Mouse (Mus musculus): ENCODE data around the gene Ralgapa2. TPM values are rescaled to one million over a fixed set of nuclear protein-coding genes. Genes with fewer than 3 reads are reported as not detected.

Gene Ralgapa2
- polyA plus RNA-seq, 1 experiment from 2014 or later, result 6.5 TPM

GRCm38 (mm10) chr2:146525483-146525882, 13.3 kb upstream of the Ralgapa2 start:
- Histone ChIP-seq H3K4me1 (no peaks in the 10 kb centered on the region), H3K4me3 (no peak overlapping the region), H3K36me3 (no peaks in the 10 kb centered on the region), H3K4me2 (no peak overlapping the region), H3K27ac (no peak overlapping the region), H3K9me3 (replicated peaks) (no peaks in the 10 kb centered on the region), H3K9ac (no peak overlapping the region), H3K27me3 (replicated peaks) (no peaks in the 10 kb centered on the region)
- 20% methylated on average over 2 of the region's 2 CpGs for WGBS (ENCODE audit: insufficient replicate concordance)
- no peak for ATAC-seq

- Histone ChIP-seq H3K27me3 (replicated peaks) (no peaks in the 10 kb centered on the region), H3K4me2 (no peak overlapping the region), H3K4me3 (no peak overlapping the region), H3K9ac (no peak overlapping the region), H3K27ac (peak overlapping the region; percentile 30; the same call in 1 of the 2 replicates), H3K4me1 (no peaks in the 10 kb centered on the region), H3K9me3 (replicated peaks) (no peaks in the 10 kb centered on the region), H3K36me3 (no peaks in the 10 kb centered on the region)
- WGBS (ENCODE audit: insufficient replicate concordance), result 66% methylated on average over 4 of the region's 4 CpGs
- ATAC-seq, result peak; percentile 81
These were observed 12.7 kb upstream of the Ralgapa2 start for GRCm38 (mm10) chr2:146524685-146525415.

GRCm38 (mm10) chr2:146516894-146517293, 4.8 kb upstream of the Ralgapa2 start:
- no peaks in the 10 kb centered on the region for H3K27me3 ChIP-seq (replicated peaks)
- no peak overlapping the region for H3K4me2 ChIP-seq
- no peaks in the 10 kb centered on the region for H3K36me3 ChIP-seq
- no peaks in the 10 kb centered on the region for H3K9me3 ChIP-seq (replicated peaks)
- H3K9ac ChIP-seq, result no peak overlapping the region
- H3K4me1 ChIP-seq, result peaks cover 13% of the 10 kb centered on the region; the same call in 1 of the 2 replicates
- no peak overlapping the region for H3K27ac ChIP-seq
- no peak for ATAC-seq
- 68% methylated on average over 2 of the region's 2 CpGs for WGBS (ENCODE audit: insufficient replicate concordance)
- H3K4me3 ChIP-seq, result no peak overlapping the region

- no peaks in the 10 kb centered on the region for H3K9me3 ChIP-seq (replicated peaks)
- 74% methylated on average over 2 of the region's 2 CpGs for WGBS (ENCODE audit: insufficient replicate concordance)
- H3K4me2 ChIP-seq, result no peak overlapping the region
- no peak overlapping the region for H3K27ac ChIP-seq
- H3K36me3 ChIP-seq, result no peaks in the 10 kb centered on the region
- H3K4me3 ChIP-seq, result no peak overlapping the region
- H3K4me1 ChIP-seq, result peaks cover 25% of the 10 kb centered on the region
- no peaks in the 10 kb centered on the region for H3K27me3 ChIP-seq (replicated peaks)
- no peak for ATAC-seq
- no peak overlapping the region for H3K9ac ChIP-seq
These were observed 2.9 kb upstream of the Ralgapa2 start for GRCm38 (mm10) chr2:146515081-146515480.

- WGBS (ENCODE audit: insufficient replicate concordance), result 63% methylated on average over 2 of the region's 2 CpGs
- Histone ChIP-seq H3K9me3 (replicated peaks) (no peaks in the 10 kb centered on the region), H3K27ac (no peak overlapping the region), H3K36me3 (no peaks in the 10 kb centered on the region), H3K4me2 (peak overlapping the region; percentile 96), H3K9ac (peak overlapping the region; percentile 27; the same call in 1 of the 2 replicates), H3K4me1 (peaks cover 30% of the 10 kb centered on the region), H3K4me3 (peak overlapping the region; percentile 91), H3K27me3 (replicated peaks) (no peaks in the 10 kb centered on the region)
- ATAC-seq, result no peak
These were observed 407 bp upstream of the Ralgapa2 start for GRCm38 (mm10) chr2:146512581-146512920.

- peak overlapping the region; percentile 91 for H3K4me3 ChIP-seq
- peak overlapping the region; percentile 96 for H3K4me2 ChIP-seq
- peak overlapping the region; percentile 73 for H3K27ac ChIP-seq
- H3K4me1 ChIP-seq, result peaks cover 37% of the 10 kb centered on the region
- peak; percentile 44 for ATAC-seq
- no peaks in the 10 kb centered on the region for H3K9me3 ChIP-seq (replicated peaks)
- H3K9ac ChIP-seq, result peak overlapping the region; percentile 92
- under 1% methylated on average over 21 of the region's 22 CpGs for WGBS (ENCODE audit: insufficient replicate concordance)
- no peaks in the 10 kb centered on the region for H3K27me3 ChIP-seq (replicated peaks)
- no peaks in the 10 kb centered on the region for H3K36me3 ChIP-seq
These were observed 711 bp downstream of the Ralgapa2 start for GRCm38 (mm10) chr2:146511401-146511865.

GRCm38 (mm10) chr2:146510780-146511179, 1.4 kb downstream of the Ralgapa2 start:
- H3K27me3 ChIP-seq (replicated peaks), result no peaks in the 10 kb centered on the region
- H3K4me2 ChIP-seq, result peak overlapping the region; percentile 96
- no peak for ATAC-seq
- H3K9ac ChIP-seq, result peak overlapping the region; percentile 92
- no peaks in the 10 kb centered on the region for H3K9me3 ChIP-seq (replicated peaks)
- 0% methylated on average over 1 of the region's 1 CpGs for WGBS (ENCODE audit: insufficient replicate concordance)
- no peaks in the 10 kb centered on the region for H3K36me3 ChIP-seq
- H3K4me3 ChIP-seq, result peak overlapping the region; percentile 91
- H3K4me1 ChIP-seq, result peaks cover 35% of the 10 kb centered on the region
- peak overlapping the region; percentile 73; the same call in 1 of the 2 replicates for H3K27ac ChIP-seq

GRCm38 (mm10) chr2:146502578-146503311, 9.4 kb downstream of the Ralgapa2 start:
- whole genome bisulfite sequencing (ENCODE audit: insufficient replicate concordance), result 44% methylated on average over 9 of the region's 9 CpGs
- Histone ChIP-seq H3K4me3 (no peak overlapping the region), H3K9ac (no peak overlapping the region)

GRCm38 (mm10) chr2:146500067-146500466, 12.1 kb downstream of the Ralgapa2 start:
- WGBS (ENCODE audit: insufficient replicate concordance), result 49% methylated on average over 1 of the region's 1 CpGs
- Histone ChIP-seq H3K4me3 (no peak overlapping the region), H3K27me3 (replicated peaks) (no peaks in the 10 kb centered on the region), H3K27ac (no peak overlapping the region), H3K4me1 (peaks cover 66% of the 10 kb centered on the region), H3K4me2 (no peak overlapping the region), H3K9me3 (replicated peaks) (no peaks in the 10 kb centered on the region), H3K36me3 (no peaks in the 10 kb centered on the region), H3K9ac (no peak overlapping the region)
- no peak; the same call in 1 of the 2 replicates for ATAC-seq

More at GRCm38 (mm10) chr2:146502578-146503311, 9.4 kb downstream of the Ralgapa2 start:
- Histone ChIP-seq H3K4me1 (peaks cover 63% of the 10 kb centered on the region), H3K9me3 (replicated peaks) (no peaks in the 10 kb centered on the region), H3K36me3 (no peaks in the 10 kb centered on the region), H3K27ac (peak overlapping the region; percentile 45; the same call in 1 of the 2 replicates), H3K4me2 (peak overlapping the region; percentile 21; the same call in 1 of the 2 replicates), H3K27me3 (replicated peaks) (no peaks in the 10 kb centered on the region)
- ATAC-seq, result 0 out of 2 replicates have a peak, but pooled peaks have one; percentile 6

- no peak for ATAC-seq
- H3K9me3 ChIP-seq (replicated peaks), result no peaks in the 10 kb centered on the region
- no peak overlapping the region for H3K9ac ChIP-seq
- H3K27me3 ChIP-seq (replicated peaks), result no peaks in the 10 kb centered on the region
- H3K4me3 ChIP-seq, result no peak overlapping the region
- WGBS (ENCODE audit: insufficient replicate concordance), result 70% methylated on average over 1 of the region's 1 CpGs
- H3K4me1 ChIP-seq, result peaks cover 66% of the 10 kb centered on the region
- no peaks in the 10 kb centered on the region for H3K36me3 ChIP-seq
- H3K27ac ChIP-seq, result 0 out of 2 replicates have a peak overlapping the region, but pooled peaks have one; percentile 15
- H3K4me2 ChIP-seq, result no peak overlapping the region
These were observed 13.0 kb downstream of the Ralgapa2 start for GRCm38 (mm10) chr2:146499111-146499510.

- Histone ChIP-seq H3K9me3 (replicated peaks) (no peaks in the 10 kb centered on the region), H3K27me3 (replicated peaks) (no peaks in the 10 kb centered on the region), H3K4me1 (peaks cover 61% of the 10 kb centered on the region), H3K36me3 (no peaks in the 10 kb centered on the region), H3K9ac (no peak overlapping the region), H3K27ac (peak overlapping the region; percentile 64), H3K4me3 (no peak overlapping the region), H3K4me2 (peak overlapping the region; percentile 40)
- peak; percentile 80 for ATAC-seq
- 21% methylated on average over 6 of the region's 6 CpGs for WGBS (ENCODE audit: insufficient replicate concordance)
These were observed 13.8 kb downstream of the Ralgapa2 start for GRCm38 (mm10) chr2:146498298-146498697.

- H3K36me3 ChIP-seq, result no peaks in the 10 kb centered on the region
- no peak overlapping the region for H3K27ac ChIP-seq
- 15% methylated on average over 1 of the region's 1 CpGs for WGBS (ENCODE audit: insufficient replicate concordance)
- no peaks in the 10 kb centered on the region for H3K27me3 ChIP-seq (replicated peaks)
- H3K4me1 ChIP-seq, result peaks cover 57% of the 10 kb centered on the region
- H3K9ac ChIP-seq, result no peak overlapping the region
- peak; percentile 68 for ATAC-seq
- H3K4me3 ChIP-seq, result no peak overlapping the region
- H3K4me2 ChIP-seq, result no peak overlapping the region
- no peaks in the 10 kb centered on the region for H3K9me3 ChIP-seq (replicated peaks)
These were observed 15.1 kb downstream of the Ralgapa2 start for GRCm38 (mm10) chr2:146496995-146497394.
